Mouse (Mus musculus) forebrain, embryonic 12.5 days (tissue): ENCODE measurements around the gene Lpcat1. TPM values are rescaled to one million over a fixed set of nuclear protein-coding genes. Genes with fewer than 3 reads are reported as not detected.

Experiments
- ATAC-seq: fragments of 200-750 bp; cut with Nextera tagmentation; 2 replicates; pipeline ENCODE4 v1.8.0; 2017; ENCODE audit warnings: moderate TSS enrichment; ENCODE audit not compliant: low FRiP score
- H3K27ac ChIP-seq: fragments of 300-500 bp; sonication (generic); 2 replicates; pipeline ENCODE4 v1.5.1; 2016; ENCODE audit warnings: mild to moderate bottlenecking
- H3K27me3 ChIP-seq: fragments of 300-500 bp; sonication (generic); 2 replicates; pipeline ENCODE4 v1.6.1; 2016; ENCODE audit warnings: mild to moderate bottlenecking
- H3K36me3 ChIP-seq: fragments of 300-500 bp; sonication (generic); replicated peaks from 2 replicates; pipeline ENCODE4 v1.6.1; 2016; ENCODE audit warnings: mild to moderate bottlenecking
- H3K4me1 ChIP-seq: fragments of 300-500 bp; sonication (generic); 2 replicates; pipeline ENCODE4 v1.6.1; 2016
- H3K4me2 ChIP-seq: fragments of 300-500 bp; sonication (generic); 2 replicates; pipeline ENCODE4 v1.6.1; 2016; ENCODE audit warnings: mild to moderate bottlenecking, moderate library complexity
- H3K4me3 ChIP-seq: fragments of 300-500 bp; sonication (generic); replicated peaks from 2 replicates; pipeline ENCODE4 v1.5.1; 2016; ENCODE audit warnings: mild to moderate bottlenecking
- H3K9ac ChIP-seq: fragments of 300-500 bp; sonication (generic); 2 replicates; pipeline ENCODE4 v1.6.1; 2016; ENCODE audit warnings: mild to moderate bottlenecking
- H3K9me3 ChIP-seq: fragments of 300-500 bp; sonication (generic); 2 replicates; pipeline ENCODE4 v1.6.1; 2016
- WGBS: fragments of 180-500 bp; shearing (Covaris S2); methylation state at CpG from one replicate; pipeline ENCODE4 v1.1.7; 2016; 5-methylcytosine and 5-hydroxymethylcytosine counted together
- polyA plus RNA-seq: library from polyadenylated mRNA; unstranded; fragments of >200 nt; fragmentation: Nextera tagmentation; extraction: Ambion mirVana; gene quantifications from 2 replicates; pipeline ENCODE4 v1.2.1, GENCODE M21; 2016

The Lpcat1 gene
- polyA plus RNA-seq, 1 experiment from 2014 or later, result 65.9 TPM

DNA sequence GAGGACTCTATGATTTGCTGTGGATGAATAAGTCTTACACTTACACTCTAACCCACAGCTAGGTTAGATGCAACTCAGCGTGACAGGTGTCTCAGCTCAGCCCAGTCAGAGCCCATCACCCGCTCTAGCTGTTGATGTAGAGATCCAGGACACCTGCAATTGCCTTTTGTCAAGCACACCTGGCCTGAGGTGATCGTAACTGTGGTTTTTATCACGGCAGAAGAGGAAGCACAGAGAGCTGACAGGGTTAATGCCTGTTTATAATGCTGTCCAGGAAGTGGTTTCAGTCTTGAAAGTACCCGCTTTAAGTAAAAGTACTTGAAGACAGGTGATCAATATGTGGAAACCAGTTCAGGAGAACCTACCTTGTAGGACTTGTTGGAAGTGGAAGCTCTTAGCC lies 32.3 kb upstream of the Lpcat1 start:
- 87% methylated on average over 5 of the region's 5 CpGs for WGBS
- H3K4me2 ChIP-seq, result no peak overlapping the region
- no peaks in the 10 kb centered on the region for H3K27me3 ChIP-seq
- no peak overlapping the region for H3K9ac ChIP-seq
- H3K9me3 ChIP-seq, result no peaks in the 10 kb centered on the region
- H3K36me3 ChIP-seq, result no peaks in the 10 kb centered on the region
- no peak overlapping the region for H3K4me3 ChIP-seq
- H3K27ac ChIP-seq, result no peak overlapping the region
- ATAC-seq, result no peak
- peaks cover 5% of the 10 kb centered on the region; the same call in 1 of the 2 replicates for H3K4me1 ChIP-seq

GRCm38 (mm10) chr13:73435662-73436061 lies 31.3 kb upstream of the Lpcat1 start:
- no peak for ATAC-seq
- Histone ChIP-seq H3K9me3 (no peaks in the 10 kb centered on the region), H3K36me3 (no peaks in the 10 kb centered on the region), H3K27me3 (no peaks in the 10 kb centered on the region), H3K9ac (no peak overlapping the region), H3K27ac (no peak overlapping the region), H3K4me2 (no peak overlapping the region), H3K4me3 (no peak overlapping the region), H3K4me1 (peaks cover 5% of the 10 kb centered on the region; the same call in 1 of the 2 replicates)
- 86% methylated on average over 7 of the region's 7 CpGs for WGBS

DNA sequence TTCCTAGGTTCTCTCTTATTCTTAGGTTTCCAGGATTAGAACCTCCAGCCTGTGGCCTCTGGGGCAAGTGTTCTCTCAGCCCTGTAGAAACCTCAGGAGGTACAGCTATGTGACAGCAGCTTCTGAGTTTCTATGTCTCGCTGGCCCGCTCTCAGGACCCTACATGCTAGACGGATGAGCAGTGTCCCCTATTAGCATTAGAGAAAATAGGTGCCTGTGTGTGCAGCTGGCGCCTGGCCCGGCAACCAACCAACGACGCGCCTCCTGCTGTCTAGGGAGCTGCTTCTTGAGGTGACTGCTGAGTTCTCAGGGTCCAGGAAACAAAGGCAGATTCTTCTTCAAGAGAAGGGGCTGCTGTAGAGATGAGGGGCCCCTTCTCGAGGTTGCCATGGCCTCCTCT lies 27.9 kb upstream of the Lpcat1 start:
- no peaks in the 10 kb centered on the region for H3K27me3 ChIP-seq
- H3K4me3 ChIP-seq, result no peak overlapping the region
- peaks cover 5% of the 10 kb centered on the region; the same call in 1 of the 2 replicates for H3K4me1 ChIP-seq
- no peaks in the 10 kb centered on the region for H3K9me3 ChIP-seq
- H3K27ac ChIP-seq, result no peak overlapping the region
- no peak overlapping the region for H3K9ac ChIP-seq
- H3K4me2 ChIP-seq, result no peak overlapping the region
- WGBS, result 50% methylated on average over 9 of the region's 9 CpGs
- H3K36me3 ChIP-seq, result no peaks in the 10 kb centered on the region
- ATAC-seq, result no peak

DNA sequence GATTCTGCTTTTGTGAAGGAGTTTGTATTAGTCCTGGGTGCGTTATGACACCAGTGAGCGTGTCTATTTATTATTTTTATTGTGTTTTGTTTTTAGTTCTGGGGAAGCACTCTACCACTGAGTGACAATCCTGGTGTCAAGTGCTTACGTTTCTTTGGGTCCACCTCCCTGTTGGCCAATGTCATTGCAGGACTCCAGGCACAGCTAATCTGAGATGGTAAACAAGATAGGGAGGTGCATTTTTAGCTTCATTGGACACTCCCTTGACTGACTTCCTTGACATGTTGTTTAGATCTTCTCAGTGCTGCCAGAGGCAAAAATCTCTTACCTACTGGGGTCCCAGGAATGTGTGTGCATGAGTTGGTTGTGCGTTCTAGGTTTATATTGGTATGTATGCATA lies 26.0 kb upstream of the Lpcat1 start:
- no peak overlapping the region for H3K4me2 ChIP-seq
- H3K27me3 ChIP-seq, result peaks cover 3% of the 10 kb centered on the region; the same call in 1 of the 2 replicates
- no peak overlapping the region for H3K4me3 ChIP-seq
- no peak overlapping the region for H3K27ac ChIP-seq
- H3K9ac ChIP-seq, result no peak overlapping the region
- WGBS, result 89% methylated on average over 4 of the region's 4 CpGs
- ATAC-seq, result no peak
- no peaks in the 10 kb centered on the region for H3K36me3 ChIP-seq
- no peaks in the 10 kb centered on the region for H3K9me3 ChIP-seq
- peaks cover 5% of the 10 kb centered on the region; the same call in 1 of the 2 replicates for H3K4me1 ChIP-seq

GRCm38 (mm10) chr13:73441686-73442085 lies 25.3 kb upstream of the Lpcat1 start:
- WGBS, result 89% methylated on average over 5 of the region's 5 CpGs
- ATAC-seq, result no peak
- Histone ChIP-seq H3K4me3 (no peak overlapping the region), H3K4me1 (peaks cover 5% of the 10 kb centered on the region; the same call in 1 of the 2 replicates), H3K9ac (no peak overlapping the region), H3K9me3 (no peaks in the 10 kb centered on the region), H3K36me3 (no peaks in the 10 kb centered on the region), H3K27ac (no peak overlapping the region), H3K4me2 (no peak overlapping the region), H3K27me3 (peaks cover 3% of the 10 kb centered on the region; the same call in 1 of the 2 replicates)

DNA sequence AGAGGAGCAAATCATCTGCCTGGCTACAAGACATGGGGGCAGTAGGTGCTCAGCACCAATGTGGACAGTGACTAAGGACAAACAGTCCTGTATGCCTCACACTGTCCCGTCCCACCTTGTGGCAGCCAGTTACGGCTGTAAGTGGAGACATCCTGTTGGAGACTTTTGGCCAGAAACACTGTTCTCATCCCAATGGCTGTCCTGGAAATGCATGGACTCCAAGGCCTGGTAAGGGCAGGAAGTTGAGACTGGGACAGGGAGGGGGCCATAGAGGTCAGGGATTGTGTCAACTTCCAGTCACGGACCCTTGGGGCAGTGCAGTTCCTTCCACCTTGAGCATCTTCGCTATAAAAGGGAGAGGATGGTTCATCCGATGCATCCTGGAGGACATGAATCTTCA lies 24.6 kb upstream of the Lpcat1 start:
- Histone ChIP-seq H3K4me3 (no peak overlapping the region), H3K4me1 (peaks cover 5% of the 10 kb centered on the region; the same call in 1 of the 2 replicates), H3K27ac (no peak overlapping the region), H3K36me3 (no peaks in the 10 kb centered on the region), H3K9ac (no peak overlapping the region), H3K4me2 (no peak overlapping the region), H3K9me3 (no peaks in the 10 kb centered on the region), H3K27me3 (peaks cover 3% of the 10 kb centered on the region; the same call in 1 of the 2 replicates)
- 92% methylated on average over 5 of the region's 5 CpGs for WGBS
- ATAC-seq, result no peak

- H3K36me3 ChIP-seq, result no peaks in the 10 kb centered on the region
- no peak overlapping the region for H3K9ac ChIP-seq
- H3K4me3 ChIP-seq, result no peak overlapping the region
- H3K4me2 ChIP-seq, result no peak overlapping the region
- H3K9me3 ChIP-seq, result no peaks in the 10 kb centered on the region
- peaks cover 5% of the 10 kb centered on the region; the same call in 1 of the 2 replicates for H3K4me1 ChIP-seq
- no peak for ATAC-seq
- peaks cover 3% of the 10 kb centered on the region; the same call in 1 of the 2 replicates for H3K27me3 ChIP-seq
- WGBS, result 77% methylated on average over 4 of the region's 4 CpGs
- no peak overlapping the region for H3K27ac ChIP-seq
Measured at GRCm38 (mm10) chr13:73443093-73443821, 23.7 kb upstream of the Lpcat1 start.

GRCm38 (mm10) chr13:73445087-73445486 lies 21.9 kb upstream of the Lpcat1 start:
- 91% methylated on average over 2 of the region's 2 CpGs for WGBS
- peaks cover 3% of the 10 kb centered on the region; the same call in 1 of the 2 replicates for H3K27me3 ChIP-seq
- H3K9me3 ChIP-seq, result no peaks in the 10 kb centered on the region
- no peaks in the 10 kb centered on the region for H3K36me3 ChIP-seq
- no peak overlapping the region for H3K4me3 ChIP-seq
- no peak overlapping the region for H3K9ac ChIP-seq
- no peaks in the 10 kb centered on the region for H3K4me1 ChIP-seq
- no peak overlapping the region for H3K4me2 ChIP-seq
- ATAC-seq, result no peak
- H3K27ac ChIP-seq, result no peak overlapping the region

- H3K27me3 ChIP-seq, result peaks cover 3% of the 10 kb centered on the region; the same call in 1 of the 2 replicates
- no peak for ATAC-seq
- no peaks in the 10 kb centered on the region for H3K4me1 ChIP-seq
- no peaks in the 10 kb centered on the region for H3K9me3 ChIP-seq
- 91% methylated on average over 2 of the region's 2 CpGs for WGBS
- H3K4me3 ChIP-seq, result no peak overlapping the region
- H3K4me2 ChIP-seq, result no peak overlapping the region
- no peak overlapping the region for H3K27ac ChIP-seq
- no peak overlapping the region for H3K9ac ChIP-seq
- H3K36me3 ChIP-seq, result no peaks in the 10 kb centered on the region
Measured at GRCm38 (mm10) chr13:73446076-73446475, 20.9 kb upstream of the Lpcat1 start.

DNA sequence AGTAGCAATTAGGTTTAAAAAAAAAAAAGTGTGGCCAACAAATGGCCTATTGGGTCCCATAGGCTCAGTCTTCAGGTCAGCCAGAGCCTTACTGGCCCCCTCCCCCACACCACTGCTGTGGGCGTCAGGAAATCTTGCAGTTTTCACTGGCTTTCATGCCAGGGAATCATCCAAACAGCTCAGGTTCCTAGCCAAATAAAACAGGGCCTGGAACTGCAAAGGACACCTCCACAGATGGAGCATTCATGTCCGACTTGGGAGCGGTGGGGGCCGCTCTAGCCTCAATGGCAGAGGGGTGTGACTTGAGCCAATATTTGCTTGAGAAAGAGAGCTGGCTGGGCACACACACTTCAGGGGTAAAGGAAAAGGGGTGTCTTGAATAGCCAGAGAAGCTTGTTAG lies 20.5 kb upstream of the Lpcat1 start:
- ATAC-seq, result no peak
- 66% methylated on average over 4 of the region's 4 CpGs for WGBS
- Histone ChIP-seq H3K27me3 (peaks cover 3% of the 10 kb centered on the region; the same call in 1 of the 2 replicates), H3K4me2 (no peak overlapping the region), H3K27ac (no peak overlapping the region), H3K4me1 (no peaks in the 10 kb centered on the region), H3K4me3 (no peak overlapping the region), H3K9ac (no peak overlapping the region), H3K9me3 (no peaks in the 10 kb centered on the region), H3K36me3 (no peaks in the 10 kb centered on the region)

DNA sequence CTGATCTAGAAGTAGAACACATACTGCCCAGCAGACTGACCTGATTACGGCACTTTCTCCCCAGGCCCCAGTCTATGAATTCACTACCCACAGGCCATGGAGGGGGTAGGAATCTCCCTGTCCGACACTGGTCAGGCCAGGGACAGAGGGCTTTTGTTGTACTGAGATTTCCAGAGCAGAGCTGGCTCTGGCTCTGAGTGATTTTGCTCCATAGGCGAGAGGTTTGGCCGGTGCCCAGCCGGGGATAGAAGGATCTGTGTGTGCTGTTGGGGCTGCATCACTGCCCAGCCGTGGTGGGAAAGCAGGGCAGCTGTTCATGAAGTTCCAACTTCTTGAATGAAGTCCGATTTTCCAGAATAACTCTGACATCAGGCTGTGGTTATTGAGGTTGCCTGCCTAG lies 20.1 kb upstream of the Lpcat1 start:
- no peak for ATAC-seq

DNA sequence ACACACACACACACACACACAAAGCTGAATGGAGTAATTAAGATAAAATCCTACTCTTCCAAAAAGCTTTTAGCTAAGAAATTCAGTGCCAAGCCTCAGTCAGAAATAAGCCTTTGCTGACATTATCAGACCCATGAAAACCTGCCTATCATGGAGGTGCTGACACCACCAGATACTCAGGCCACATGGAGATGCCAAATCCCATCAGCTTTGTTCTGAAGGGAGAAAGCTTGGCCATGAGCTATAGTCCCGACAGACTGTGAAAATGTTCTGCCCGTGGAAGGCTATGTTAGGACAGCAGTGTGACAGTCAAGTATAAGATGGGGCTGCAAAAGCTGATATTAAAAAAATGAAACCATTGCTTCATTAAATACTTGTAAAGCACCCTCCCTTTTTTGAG lies 19.5 kb upstream of the Lpcat1 start:
- Histone ChIP-seq H3K9ac (no peak overlapping the region), H3K4me3 (no peak overlapping the region), H3K4me1 (no peaks in the 10 kb centered on the region), H3K27ac (no peak overlapping the region), H3K9me3 (no peaks in the 10 kb centered on the region), H3K36me3 (no peaks in the 10 kb centered on the region), H3K4me2 (no peak overlapping the region), H3K27me3 (peaks cover 3% of the 10 kb centered on the region; the same call in 1 of the 2 replicates)
- ATAC-seq, result no peak
- WGBS, result 76% methylated on average over 2 of the region's 2 CpGs

More for the DNA sequence above, 20.1 kb upstream of the Lpcat1 start:
- 58% methylated on average over 7 of the region's 7 CpGs for WGBS
- no peak overlapping the region for H3K4me2 ChIP-seq
- H3K9ac ChIP-seq, result no peak overlapping the region
- no peaks in the 10 kb centered on the region for H3K4me1 ChIP-seq
- H3K9me3 ChIP-seq, result no peaks in the 10 kb centered on the region
- peaks cover 3% of the 10 kb centered on the region; the same call in 1 of the 2 replicates for H3K27me3 ChIP-seq
- no peaks in the 10 kb centered on the region for H3K36me3 ChIP-seq
- H3K27ac ChIP-seq, result no peak overlapping the region
- no peak overlapping the region for H3K4me3 ChIP-seq

DNA sequence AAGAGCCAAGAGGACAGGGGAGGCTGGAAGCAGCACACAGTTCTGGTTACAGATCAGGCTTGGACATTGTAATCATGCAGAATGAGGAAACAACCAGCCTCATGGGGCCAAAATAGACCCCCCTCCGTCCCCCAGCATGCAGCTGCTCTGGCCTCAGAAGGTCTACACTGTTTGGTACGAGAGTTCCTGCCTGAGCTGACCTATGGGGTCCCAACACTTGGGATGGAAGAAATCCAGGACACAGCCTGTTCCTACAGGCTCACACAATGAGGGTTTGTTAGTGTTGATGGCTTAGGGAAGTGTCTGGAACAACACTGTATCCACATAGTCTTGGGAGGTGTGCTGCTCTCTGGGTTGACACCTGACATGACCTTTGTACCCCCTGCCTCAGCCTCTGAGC lies 18.8 kb upstream of the Lpcat1 start:
- Histone ChIP-seq H3K36me3 (no peaks in the 10 kb centered on the region), H3K4me1 (no peaks in the 10 kb centered on the region), H3K4me2 (no peak overlapping the region), H3K9ac (no peak overlapping the region), H3K27me3 (peaks cover 3% of the 10 kb centered on the region; the same call in 1 of the 2 replicates), H3K27ac (no peak overlapping the region), H3K4me3 (no peak overlapping the region), H3K9me3 (no peaks in the 10 kb centered on the region)
- 82% methylated on average over 2 of the region's 2 CpGs for WGBS
- no peak for ATAC-seq
